Mouse (Mus musculus) cerebellum, postnatal 10 days (tissue): ENCODE results near the gene Nsf.

ENCODE experiments used
- DNase-seq, 2 experiments: peaks; one replicate each; pipeline ENCODE4 v3.0.0; 2021; ENCODE audit warnings: mixed read lengths in 2 of 2

Nsf gene

GRCm38 (mm10) chr11:103953896-103954292 is at the start of gene Nsf:
Gene Nsf (minus strand): TSS chr11:103954056.
- DNase-seq, result peak; percentile 88 to 92

GRCm38 (mm10) chr11:104003397-104003796 is 49.5 kb upstream of the Nsf start:
- no peak for DNase-seq

GRCm38 (mm10) chr11:104002191-104002590 is 48.3 kb upstream of the Nsf start:
- peak; percentile 63 to 74 for DNase-seq

GRCm38 (mm10) chr11:104001395-104001955 is 47.6 kb upstream of the Nsf start:
- no peak for DNase-seq

- no peak for DNase-seq
Measured at GRCm38 (mm10) chr11:104000667-104001394, 47.0 kb upstream of the Nsf start.

- peak; percentile 50 to 61 for DNase-seq
Measured at GRCm38 (mm10) chr11:103998737-103999136, 44.9 kb upstream of the Nsf start.

GRCm38 (mm10) chr11:103997385-103997784 is 43.5 kb upstream of the Nsf start:
- DNase-seq, result peak; percentile 92 to 95

- DNase-seq, result no peak
Measured at GRCm38 (mm10) chr11:103992638-103993037, 38.8 kb upstream of the Nsf start.

- peak in 1 of 2 experiments; percentile 26 for DNase-seq
Measured at GRCm38 (mm10) chr11:103990049-103990557, 36.2 kb upstream of the Nsf start.

GRCm38 (mm10) chr11:103987423-103987822 is 33.6 kb upstream of the Nsf start:
- peak; percentile 93 to 95 for DNase-seq

GRCm38 (mm10) chr11:103984067-103984466 is 30.2 kb upstream of the Nsf start:
- DNase-seq, result no peak

GRCm38 (mm10) chr11:103981826-103982225 is 28.0 kb upstream of the Nsf start:
- DNase-seq, result no peak

GRCm38 (mm10) chr11:103979381-103979780 is 25.5 kb upstream of the Nsf start:
- no peak for DNase-seq

GRCm38 (mm10) chr11:103970876-103971275 is 17.0 kb upstream of the Nsf start:
- no peak for DNase-seq

- no peak for DNase-seq
Measured at GRCm38 (mm10) chr11:103969278-103969677, 15.4 kb upstream of the Nsf start.

- DNase-seq, result peak; percentile 70 to 73
Measured at GRCm38 (mm10) chr11:103967106-103967735, 13.4 kb upstream of the Nsf start.

- no peak for DNase-seq
Measured at GRCm38 (mm10) chr11:103956866-103957265, 3.0 kb upstream of the Nsf start.

GRCm38 (mm10) chr11:103953032-103953895 is 592 bp downstream of the Nsf start:
- DNase-seq, result peak; percentile 20 to 41

- peak in 1 of 2 experiments; percentile 10 for DNase-seq
Measured at GRCm38 (mm10) chr11:103952635-103953031, 1.2 kb downstream of the Nsf start.

GRCm38 (mm10) chr11:103951106-103951505 is 2.8 kb downstream of the Nsf start:
- DNase-seq, result no peak

GRCm38 (mm10) chr11:103948952-103949351 is 4.9 kb downstream of the Nsf start:
- no peak for DNase-seq

- no peak for DNase-seq
Measured at GRCm38 (mm10) chr11:103942740-103943139, 11.1 kb downstream of the Nsf start.

- no peak for DNase-seq
Measured at GRCm38 (mm10) chr11:103941351-103941750, 12.5 kb downstream of the Nsf start.
